Mouse (Mus musculus) embryonic fibroblast, embryonic 13.5 days (primary cell): ENCODE measurements around the gene Hnrnpdl. TPM values are rescaled to one million over a fixed set of nuclear protein-coding genes. Genes with fewer than 3 reads are reported as not detected.

ENCODE experiments used
- H3K27ac ChIP-seq: 2 replicates; pipeline ENCODE4 v1.5.1; 2012; ENCODE audit warnings: low read length, control low read depth, inconsistent platforms; ENCODE audit not compliant: insufficient read depth
- H3K4me1 ChIP-seq: 2 replicates; pipeline ENCODE4 v1.6.1; 2011; ENCODE audit warnings: low read length; ENCODE audit not compliant: control insufficient read depth, insufficient read depth
- H3K4me3 ChIP-seq: 2 replicates; pipeline ENCODE4 v1.5.1; 2011; ENCODE audit warnings: mild to moderate bottlenecking, control low read depth, low read length; ENCODE audit not compliant: insufficient read depth
- CTCF ChIP-seq: IDR thresholded peaks from 2 replicates; pipeline ENCODE4 v1.5.1; 2011; ENCODE audit warnings: mild to moderate bottlenecking, control low read depth, low read length, moderate library complexity, borderline replicate concordance; ENCODE audit not compliant: insufficient read depth
- POLR2A ChIP-seq: IDR thresholded peaks from 2 replicates; pipeline ENCODE4 v1.6.1; 2011; ENCODE audit warnings: low read depth, mild to moderate bottlenecking, control low read depth, low read length, moderate library complexity
- polyA plus RNA-seq: library from polyadenylated mRNA; stranded (reverse); fragments of >200 nt; gene quantifications from 2 replicates; pipeline ENCODE4 v1.2.4, GENCODE M21; 2011; ENCODE audit warnings: low read depth; ENCODE audit not compliant: missing spikeins, insufficient read length

The Hnrnpdl gene
- polyA plus RNA-seq, 1 experiment = 231 TPM

DNA sequence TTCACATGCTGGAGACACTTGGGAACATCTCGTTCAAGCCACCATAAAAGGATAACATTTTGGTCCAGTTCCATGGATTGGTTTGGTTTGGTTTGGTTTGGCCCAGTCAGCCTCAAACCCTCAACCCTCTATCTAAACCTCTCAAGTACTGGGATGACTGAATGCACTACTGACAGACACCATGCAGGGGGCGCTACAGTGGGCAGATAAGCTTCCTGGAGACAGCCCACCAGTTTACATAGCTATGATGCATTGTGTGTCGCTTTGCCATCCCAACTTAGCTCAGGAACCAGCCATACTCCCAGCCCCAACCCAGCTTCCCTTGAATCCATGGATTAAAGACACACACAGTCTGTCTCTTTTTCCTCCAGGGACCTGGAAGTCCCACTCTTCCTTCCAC is 31.0 kb downstream of the Hnrnpdl start:
- no peaks in the 10 kb centered on the region for H3K4me1 ChIP-seq
- no peak overlapping the region for H3K4me3 ChIP-seq
- H3K27ac ChIP-seq = no peak overlapping the region
- TF ChIP-seq CTCF = no peak
- TF ChIP-seq POLR2A = no peak

DNA sequence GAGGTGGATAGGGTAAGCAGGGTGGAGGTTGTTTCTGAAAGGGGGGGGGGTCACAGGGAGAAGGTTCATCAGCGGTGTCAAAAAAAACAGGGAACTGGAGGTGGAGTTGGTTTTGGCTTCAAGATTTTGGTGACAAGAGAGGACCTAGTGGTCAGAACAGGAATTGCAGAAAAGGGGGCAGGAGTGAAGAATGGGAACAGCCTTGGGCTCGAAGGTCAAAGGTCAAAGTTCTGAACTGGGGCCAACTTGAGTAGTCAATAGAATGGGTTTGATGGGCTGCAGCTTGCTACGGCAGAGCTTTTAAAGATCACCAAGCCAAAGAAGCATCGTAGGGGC is 32.5 kb downstream of the Hnrnpdl start:
- H3K4me1 ChIP-seq = no peaks in the 10 kb centered on the region
- H3K27ac ChIP-seq = no peak overlapping the region
- no peak overlapping the region for H3K4me3 ChIP-seq
- TF ChIP-seq POLR2A (no peak), CTCF (no peak)

DNA sequence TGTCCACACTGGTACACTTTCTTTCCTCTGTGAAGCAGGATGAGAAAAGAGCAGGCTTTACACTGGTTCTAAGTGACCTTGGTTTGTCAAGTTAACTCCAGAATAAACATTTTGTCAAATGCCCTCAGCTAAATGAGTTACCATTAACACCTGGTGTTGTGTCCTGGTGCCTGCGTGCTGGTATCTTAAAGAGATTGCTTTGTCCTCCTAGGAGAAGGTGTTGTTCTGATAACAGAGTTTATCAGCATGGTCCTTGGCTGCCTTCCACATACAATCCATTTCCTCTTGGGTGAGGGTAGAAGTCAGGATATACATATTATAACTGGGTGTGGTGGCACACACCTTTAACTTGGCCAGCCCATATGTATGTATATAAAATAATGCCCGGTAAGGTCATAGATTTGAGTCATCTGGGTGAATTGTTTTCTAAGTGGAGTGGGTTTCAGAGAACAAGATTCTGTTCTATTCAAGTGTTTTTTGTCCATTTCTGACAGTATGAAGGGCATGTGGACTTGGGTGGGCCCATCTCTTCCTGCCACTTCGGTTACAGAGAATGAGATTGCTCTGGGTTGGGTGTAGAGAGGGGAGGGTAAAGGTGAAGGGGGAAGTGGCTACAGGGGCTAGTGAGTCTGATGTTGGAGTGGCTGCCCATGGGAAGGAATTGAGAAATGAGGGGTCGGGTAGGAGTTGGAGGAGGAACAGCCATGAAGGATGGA is 33.0 kb downstream of the Hnrnpdl start:
- no peak overlapping the region for H3K4me3 ChIP-seq
- H3K27ac ChIP-seq = no peak overlapping the region
- no peak for TF ChIP-seq POLR2A
- TF ChIP-seq CTCF = no peak
- H3K4me1 ChIP-seq = no peaks in the 10 kb centered on the region

DNA sequence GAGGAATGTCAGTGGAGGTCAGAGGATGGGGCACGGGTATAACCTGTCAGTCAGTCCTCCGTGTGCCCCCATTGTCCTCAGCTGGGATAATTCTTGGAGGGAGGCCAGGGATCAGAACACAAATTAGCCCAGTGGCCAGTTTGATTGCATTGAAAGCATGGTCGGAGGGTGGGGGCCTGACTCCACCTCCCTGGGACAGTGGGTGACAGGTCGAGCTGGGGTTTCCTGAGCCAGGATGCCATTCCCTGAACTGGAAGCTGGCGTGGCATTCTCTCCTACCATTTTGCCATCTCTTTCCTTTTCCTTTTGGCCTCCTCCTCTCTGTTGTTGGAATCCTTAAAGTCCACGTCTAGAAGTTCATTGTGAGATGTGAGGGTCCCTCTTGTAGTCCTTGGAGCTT is 33.6 kb downstream of the Hnrnpdl start:
- H3K27ac ChIP-seq = no peak overlapping the region
- H3K4me3 ChIP-seq = no peak overlapping the region
- no peaks in the 10 kb centered on the region for H3K4me1 ChIP-seq
- no peak for TF ChIP-seq CTCF
- no peak for TF ChIP-seq POLR2A

DNA sequence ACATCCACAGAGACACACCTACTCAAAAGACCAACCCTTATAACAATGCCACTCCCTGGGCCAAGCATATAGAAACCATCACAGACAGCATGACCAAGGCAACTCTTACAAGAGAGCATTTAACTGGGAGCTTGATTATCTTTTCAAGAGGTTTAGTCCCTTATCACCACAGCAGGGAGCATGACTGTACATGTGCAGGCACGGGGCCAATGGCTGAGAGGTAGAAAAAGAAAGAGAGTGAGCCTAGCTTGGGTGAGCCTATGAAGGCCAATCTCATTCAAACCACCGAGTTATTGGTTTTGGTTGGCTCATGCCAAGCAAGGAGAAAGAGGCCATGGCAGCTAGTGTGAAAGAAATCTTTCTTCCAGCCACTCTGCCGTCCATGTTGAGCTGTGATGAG is 34.0 kb downstream of the Hnrnpdl start:
- Histone ChIP-seq H3K4me1 (no peaks in the 10 kb centered on the region), H3K27ac (no peak overlapping the region), H3K4me3 (no peak overlapping the region)
- TF ChIP-seq CTCF (no peak), POLR2A (no peak)

DNA sequence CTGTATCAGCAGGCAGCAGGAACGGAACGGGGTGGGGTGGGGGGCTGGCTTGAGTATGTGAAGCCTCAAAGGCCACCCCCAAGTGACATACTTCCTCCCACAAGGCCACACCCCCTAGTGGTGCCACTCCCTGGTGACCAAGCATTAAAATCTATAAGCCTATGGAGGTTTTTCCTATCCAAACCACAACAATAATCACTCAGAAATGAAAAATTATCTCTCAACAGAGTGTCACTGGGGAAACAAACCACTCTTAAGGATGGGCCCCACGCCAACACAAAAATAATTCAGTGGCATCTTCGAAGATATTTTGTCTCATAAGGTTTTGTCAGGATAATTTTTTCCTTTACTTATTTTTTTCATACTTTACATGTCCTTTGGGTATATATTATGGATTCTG is 35.6 kb downstream of the Hnrnpdl start:
- TF ChIP-seq CTCF (no peak), POLR2A (no peak)
- Histone ChIP-seq H3K4me1 (no peaks in the 10 kb centered on the region), H3K4me3 (no peak overlapping the region), H3K27ac (no peak overlapping the region)

DNA sequence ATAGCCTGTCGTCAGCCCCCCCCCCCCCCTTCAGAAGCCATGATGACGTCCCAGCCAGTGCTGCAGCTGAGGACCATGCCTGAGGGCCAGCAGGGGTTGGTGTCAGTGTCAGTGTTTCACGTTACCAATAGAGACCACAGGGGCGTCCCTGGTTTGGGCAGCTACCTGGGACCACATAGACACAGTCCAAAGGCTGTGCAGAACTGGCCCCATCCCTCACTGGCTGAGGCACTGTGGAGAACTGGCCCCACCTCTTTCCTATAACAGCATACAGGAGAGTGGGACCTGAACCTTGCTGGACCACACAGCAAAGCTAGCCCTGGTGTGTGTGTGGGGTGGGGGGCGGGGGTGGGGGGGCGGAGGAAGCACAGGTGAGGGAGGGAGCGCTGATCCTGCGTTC is 39.0 kb downstream of the Hnrnpdl start:
- no peak overlapping the region for H3K4me3 ChIP-seq
- H3K27ac ChIP-seq = no peak overlapping the region
- H3K4me1 ChIP-seq = no peaks in the 10 kb centered on the region
- TF ChIP-seq POLR2A (no peak), CTCF (no peak)

DNA sequence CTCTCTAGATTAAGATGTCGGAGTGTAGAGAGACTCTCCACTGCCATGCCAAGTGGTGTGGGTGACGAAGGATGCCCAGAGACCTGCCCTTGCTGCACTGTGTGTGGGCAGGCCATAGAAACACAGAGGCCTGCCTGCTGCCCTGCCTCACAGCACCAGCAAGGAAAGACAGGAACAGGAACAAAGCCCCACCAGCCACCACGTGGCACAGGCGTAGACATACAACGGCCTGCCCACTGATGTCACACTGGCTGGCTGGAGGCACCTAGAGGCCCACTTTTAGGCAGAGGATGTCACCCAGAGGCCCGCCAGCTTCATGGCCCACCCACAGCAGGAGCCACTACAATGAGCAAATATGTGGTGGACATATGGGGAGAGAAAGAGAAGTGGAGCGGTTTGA is 39.4 kb downstream of the Hnrnpdl start:
- Histone ChIP-seq H3K4me1 (no peaks in the 10 kb centered on the region), H3K27ac (no peak overlapping the region), H3K4me3 (no peak overlapping the region)
- no peak for TF ChIP-seq POLR2A
- TF ChIP-seq CTCF = no peak

DNA sequence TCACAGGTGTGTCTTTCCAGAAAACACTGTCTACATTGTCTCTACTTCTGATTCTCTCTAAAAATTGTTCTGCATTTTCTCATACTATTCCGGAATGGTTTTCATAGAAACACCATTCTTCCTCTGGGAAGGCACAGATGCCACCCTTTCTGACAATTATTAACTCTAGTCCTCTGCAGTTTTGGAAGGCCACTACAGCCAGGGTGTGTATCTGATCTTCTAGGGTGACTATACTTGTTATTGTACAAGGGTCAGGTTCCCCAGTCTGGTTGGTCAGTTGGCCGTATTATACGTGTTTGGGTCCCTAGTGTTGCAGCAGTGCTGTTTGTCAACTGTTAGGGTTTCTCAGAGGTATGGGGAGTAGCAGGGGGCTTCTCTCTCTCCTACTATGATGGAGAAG is 44.8 kb downstream of the Hnrnpdl start:
- Histone ChIP-seq H3K27ac (no peak overlapping the region), H3K4me3 (no peak overlapping the region), H3K4me1 (no peaks in the 10 kb centered on the region)
- TF ChIP-seq CTCF (no peak), POLR2A (no peak)

DNA sequence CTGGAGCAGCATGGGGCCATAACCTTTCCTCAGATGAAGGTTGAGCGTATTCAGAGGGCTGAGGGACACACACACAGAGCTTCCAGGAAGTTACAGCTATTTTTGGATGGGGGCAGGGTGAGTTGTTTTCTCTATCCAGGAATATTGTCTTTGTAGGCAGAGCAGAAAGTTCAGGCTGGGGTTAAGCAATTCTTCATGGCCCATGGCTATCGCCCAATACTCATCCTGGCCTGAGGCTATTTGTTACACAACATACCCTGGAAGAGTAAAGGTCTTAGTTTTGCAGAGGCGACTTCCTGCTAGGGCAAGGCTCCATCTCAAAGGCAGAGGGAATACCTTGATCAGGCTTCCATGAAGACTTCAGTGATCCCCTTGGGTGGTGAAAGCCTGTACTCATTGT is 45.3 kb downstream of the Hnrnpdl start:
- TF ChIP-seq CTCF (no peak), POLR2A (no peak)
- H3K27ac ChIP-seq = no peak overlapping the region

More for the DNA sequence above, 45.3 kb downstream of the Hnrnpdl start:
- no peaks in the 10 kb centered on the region for H3K4me1 ChIP-seq
- no peak overlapping the region for H3K4me3 ChIP-seq

Other genes with a start within 250 kb of the Hnrnpdl start
- gene Vamp9, start 133.4 kb downstream of the Hnrnpdl start, polyA plus RNA-seq = not detected in 2 replicates
- gene Hnrnpd, start 60.7 kb downstream of the Hnrnpdl start, polyA plus RNA-seq = 295 and 380 TPM in 2 replicates
- gene 4930524J08Rik, start 60.6 kb downstream of the Hnrnpdl start, polyA plus RNA-seq = 2.4 and 2.5 TPM in 2 replicates
- 20.1 and 23.7 TPM in 2 replicates for gene Enoph1, start 321 bp upstream of the Hnrnpdl start, polyA plus RNA-seq
- not detected in 2 replicates for gene Tmem150c, start 120.1 kb upstream of the Hnrnpdl start, polyA plus RNA-seq